Mouse (Mus musculus) CD8-positive naive resting alpha-beta T cell, adult 2 months (primary cell): Measurements from ENCODE around the gene Ccdc170.
"Not testable (repeated sequence)": the region's sequence is repeated elsewhere in the genome, so short reads cannot be mapped to it uniquely, and the experiment has no call there.

Experiments
- DNase-seq, 2 experiments: peaks; one replicate each; pipeline ENCODE4 v3.0.0; 2022; ENCODE audit warnings: low read depth in 2 of 2, low spot score in 2 of 2

Ccdc170 gene

DNA sequence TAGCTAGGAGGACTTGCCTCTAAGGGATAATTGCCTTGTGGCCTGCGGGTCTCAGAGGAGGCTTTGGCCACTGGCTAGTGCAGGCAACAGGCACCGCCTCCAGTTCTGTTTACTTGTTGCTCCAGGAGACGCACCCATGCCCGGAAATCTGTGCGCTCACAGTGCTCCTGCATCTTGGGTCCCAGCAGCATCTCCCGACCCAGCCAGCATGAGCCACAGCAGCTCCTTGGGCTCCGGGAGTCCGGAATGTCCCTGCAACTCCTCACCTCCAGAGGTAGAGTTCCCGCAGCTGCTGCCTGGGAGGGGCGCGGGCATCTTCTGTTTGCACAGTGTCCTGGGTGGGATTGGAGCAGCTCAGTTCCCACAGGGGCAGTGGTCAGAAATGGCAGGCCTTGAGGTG, at the start of gene Ccdc170:
Gene Ccdc170 (plus strand): TSS at position 148 of the 400 bp plus-strand sequence.
- no peak for DNase-seq

- DNase-seq: no peak
Observed at GRCm38 (mm10) chr10:4432996-4433755, 49.1 kb upstream of the Ccdc170 start.

DNA sequence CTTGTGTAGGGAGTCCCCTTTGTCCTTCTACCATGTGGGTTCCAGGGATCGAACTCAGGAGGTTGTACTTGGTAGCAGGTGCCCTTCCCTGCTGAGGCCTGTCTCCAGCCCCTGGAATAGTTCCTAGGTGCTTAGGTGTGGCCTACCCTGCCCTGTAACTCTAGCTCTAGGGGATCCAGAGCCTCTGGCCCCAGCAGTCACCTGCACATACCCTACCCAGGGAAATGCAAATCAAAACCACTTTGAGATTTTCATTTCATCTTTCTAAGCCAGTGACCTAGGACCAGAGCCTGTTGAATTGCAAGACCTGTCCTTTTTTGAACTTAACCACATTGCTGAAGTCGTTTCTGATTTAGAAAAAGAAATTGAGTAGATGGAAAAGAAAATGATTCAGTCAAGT, 48.4 kb upstream of the Ccdc170 start:
- not testable (repeated sequence) for DNase-seq

DNA sequence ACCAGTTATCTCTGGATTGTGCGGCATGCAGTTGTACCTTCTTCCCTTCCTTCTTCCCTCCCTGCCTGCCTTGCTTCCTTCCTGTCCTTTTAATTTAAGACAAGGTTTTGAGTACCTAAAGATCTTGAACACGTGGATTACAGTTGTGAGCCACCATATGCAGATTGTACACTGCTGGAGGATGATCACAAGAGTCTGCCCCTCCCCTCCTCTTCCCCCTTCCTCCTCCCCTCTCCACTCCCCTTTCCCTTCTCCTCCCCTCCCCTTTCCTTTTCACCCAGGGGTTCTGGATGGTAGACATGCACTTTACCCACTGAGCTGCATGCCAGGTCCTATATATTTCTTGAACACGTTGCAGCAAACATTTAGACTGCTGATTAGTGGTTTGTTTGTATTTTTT, 46.9 kb upstream of the Ccdc170 start:
- no peak for DNase-seq

- no peak for DNase-seq
Observed at GRCm38 (mm10) chr10:4456409-4456808, 25.9 kb upstream of the Ccdc170 start.

- no peak for DNase-seq
Observed at GRCm38 (mm10) chr10:4460201-4460600, 22.1 kb upstream of the Ccdc170 start.

DNA sequence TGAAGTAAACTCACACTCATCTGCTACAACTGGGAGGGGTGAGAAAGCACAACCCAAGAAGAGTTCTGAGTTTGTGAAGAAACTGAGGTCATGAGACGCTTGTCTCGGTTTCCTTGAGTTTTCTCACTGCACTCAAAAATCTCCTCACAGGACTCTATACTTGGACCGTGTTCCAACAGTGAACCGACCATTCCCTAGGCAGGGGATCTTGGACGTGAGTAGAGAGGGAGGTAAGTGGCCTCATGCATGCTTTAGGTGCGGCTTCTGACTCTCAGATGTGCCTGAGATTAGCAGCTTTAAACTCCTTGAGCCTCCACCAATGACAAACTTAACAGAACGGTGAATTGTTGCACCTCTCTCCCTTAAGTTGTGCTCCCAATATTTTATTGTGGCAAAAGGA, 16.5 kb upstream of the Ccdc170 start:
- no peak for DNase-seq

DNA sequence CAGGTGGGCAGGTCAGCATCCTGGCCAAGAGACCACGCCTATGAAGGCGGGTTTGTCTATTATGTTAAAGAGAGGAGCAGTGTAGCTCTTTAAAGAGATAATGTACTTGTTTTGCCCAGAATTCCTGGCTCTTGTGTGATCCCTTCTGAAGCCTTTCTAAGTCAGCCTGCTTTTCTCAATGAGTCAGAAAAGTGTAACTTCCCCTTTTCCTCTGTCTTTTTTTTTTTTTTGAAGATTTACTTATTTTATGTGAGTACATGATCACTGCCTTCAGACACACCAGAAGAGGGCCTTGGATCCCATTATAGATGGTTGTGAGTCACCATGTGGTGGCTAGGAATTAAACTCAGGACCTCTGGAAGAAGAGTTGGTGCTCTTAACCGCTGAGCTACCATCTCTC, 12.9 kb upstream of the Ccdc170 start:
- no peak for DNase-seq

DNA sequence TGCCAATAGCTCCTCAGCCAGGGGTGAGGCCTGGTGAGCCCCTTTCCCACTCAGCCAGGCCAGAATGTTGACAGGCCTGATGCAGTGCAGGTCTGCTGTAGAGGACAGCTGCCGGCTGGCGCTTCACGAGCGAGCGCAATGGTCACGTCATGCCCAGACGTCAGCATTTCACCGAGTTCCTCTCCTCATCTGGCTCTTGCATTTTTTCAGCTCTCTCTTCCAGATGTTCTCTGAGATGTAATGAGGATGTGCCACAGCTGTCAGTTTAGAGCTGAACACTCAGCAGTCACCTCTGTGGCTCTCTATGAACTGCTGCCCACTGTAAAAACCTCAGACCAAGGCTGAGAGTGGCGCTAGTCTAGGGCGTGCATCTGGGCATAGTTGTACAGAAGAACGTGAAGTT, 8.7 kb upstream of the Ccdc170 start:
- DNase-seq: no peak

GRCm38 (mm10) chr10:4475431-4475830, 6.9 kb upstream of the Ccdc170 start:
- no peak for DNase-seq

GRCm38 (mm10) chr10:4476604-4477003, 5.7 kb upstream of the Ccdc170 start:
- DNase-seq: no peak

GRCm38 (mm10) chr10:4480929-4481328, 1.4 kb upstream of the Ccdc170 start:
- no peak for DNase-seq

- no peak for DNase-seq
Observed at GRCm38 (mm10) chr10:4481695-4482094, 607 bp upstream of the Ccdc170 start.

DNA sequence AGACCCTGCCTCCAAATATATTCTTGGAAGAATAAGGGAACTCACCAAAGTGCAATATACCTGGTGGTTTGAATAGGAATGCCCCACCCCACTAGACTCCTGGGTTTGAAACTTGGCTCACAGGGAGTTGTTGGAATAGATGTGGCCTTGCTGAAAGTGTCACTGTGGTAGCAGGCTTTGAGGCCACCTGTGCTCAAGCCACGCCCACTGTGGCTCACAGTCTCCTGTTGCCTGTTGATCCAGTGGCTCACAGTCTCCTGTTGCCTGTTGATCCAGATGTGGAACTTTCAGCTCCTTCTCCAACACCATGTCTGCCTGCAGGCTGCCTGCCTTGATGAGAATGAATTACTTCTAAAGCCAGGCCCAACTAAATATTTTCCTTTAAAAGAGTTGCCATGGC, 1.5 kb downstream of the Ccdc170 start:
- DNase-seq: no peak

DNA sequence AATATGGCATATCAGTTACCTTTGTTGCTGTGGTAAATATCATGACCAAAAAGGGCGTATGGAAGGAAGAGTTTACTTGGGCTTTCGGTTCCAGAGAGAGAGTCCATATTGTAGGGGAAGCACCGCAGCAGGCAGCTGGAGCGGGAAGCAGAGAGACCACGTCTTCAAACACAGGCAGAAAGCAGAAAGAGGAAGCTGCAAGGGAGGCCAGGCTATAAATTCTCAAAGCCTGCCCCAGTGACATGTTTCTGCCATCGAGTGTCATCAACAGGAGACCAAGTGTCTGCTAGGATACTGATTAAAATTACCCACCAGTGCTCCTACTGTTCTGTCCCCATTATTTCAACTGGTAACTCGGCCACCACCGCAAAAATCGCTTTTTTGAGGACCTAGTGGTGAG, 2.7 kb downstream of the Ccdc170 start:
- no peak for DNase-seq

DNA sequence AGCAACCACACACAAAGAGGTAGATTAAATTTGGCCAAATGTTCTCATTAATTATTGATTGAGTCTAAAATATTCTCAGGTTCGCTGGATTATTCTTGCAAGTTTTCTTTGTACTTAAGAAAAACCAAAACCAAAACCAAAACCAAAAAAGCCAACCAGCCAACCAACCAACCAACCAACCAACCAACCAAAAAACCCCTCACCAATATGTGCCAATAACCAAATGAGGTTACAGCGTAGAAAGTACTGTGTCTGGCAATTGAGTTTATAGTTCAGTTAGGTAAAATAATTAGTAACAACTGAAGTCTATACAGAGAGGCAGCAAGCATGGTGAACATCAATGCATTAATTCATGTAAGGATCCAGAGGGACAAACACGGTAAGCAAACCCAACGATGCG, 7.6 kb downstream of the Ccdc170 start:
- no peak for DNase-seq

DNA sequence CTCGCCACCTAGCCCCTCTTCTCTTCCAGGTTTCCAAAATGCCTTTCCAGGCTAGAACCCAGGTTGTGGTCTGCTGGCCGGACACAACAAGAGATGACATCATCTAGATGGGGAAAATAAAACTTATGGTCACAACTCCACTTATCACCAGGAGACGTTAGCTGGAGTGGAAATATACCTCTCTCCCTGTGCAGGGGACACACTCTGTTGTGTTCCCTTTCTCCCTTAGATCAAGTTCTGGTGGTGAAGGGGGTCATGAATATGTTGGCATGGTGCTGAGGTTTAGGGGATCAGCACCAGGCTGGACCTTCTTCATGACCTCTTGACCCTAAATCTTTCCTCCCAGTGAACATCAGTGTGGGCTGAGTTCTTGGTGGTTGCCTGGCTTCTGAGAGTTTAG, 9.0 kb downstream of the Ccdc170 start:
- no peak for DNase-seq

DNA sequence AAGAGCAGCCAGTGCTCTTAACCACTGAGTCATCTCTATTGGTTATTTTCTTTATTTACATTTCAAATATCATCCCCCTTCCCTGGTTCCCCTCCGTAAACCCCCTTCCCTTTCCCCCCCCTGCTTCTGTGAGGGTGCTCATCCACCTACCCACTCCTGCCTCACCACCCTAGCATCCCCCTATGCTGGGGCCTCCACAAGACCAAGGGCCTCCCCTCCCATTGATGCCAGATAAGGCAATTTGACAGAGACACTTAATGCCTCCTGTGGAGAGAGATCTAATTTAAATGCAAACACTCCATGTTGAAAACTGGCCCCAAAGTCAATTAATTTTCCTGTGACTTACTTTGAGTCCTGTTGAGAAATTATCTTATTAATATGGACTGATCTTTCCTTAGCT, 9.7 kb downstream of the Ccdc170 start:
- no peak for DNase-seq

DNA sequence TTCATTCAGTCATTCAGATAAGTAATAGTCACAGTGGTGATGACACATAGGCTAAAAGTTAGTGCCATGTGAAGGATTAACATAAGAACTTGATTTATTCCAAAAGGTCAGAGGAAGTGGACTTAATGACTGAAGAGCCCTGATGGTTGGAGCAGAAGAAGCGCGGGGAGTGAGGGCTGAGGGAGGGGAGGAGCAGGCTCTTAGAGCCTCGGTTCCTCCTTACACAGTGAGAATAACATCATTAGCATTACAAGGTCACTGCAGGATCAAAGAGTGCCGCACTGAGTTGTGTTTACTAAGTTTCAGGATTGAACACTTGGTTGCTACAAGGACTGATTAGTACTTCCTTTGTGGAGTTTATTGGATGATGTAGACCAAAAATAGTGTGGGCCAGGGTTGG, 10.6 kb downstream of the Ccdc170 start:
- no peak for DNase-seq

GRCm38 (mm10) chr10:4503251-4503650, 20.9 kb downstream of the Ccdc170 start:
- DNase-seq: no peak

DNA sequence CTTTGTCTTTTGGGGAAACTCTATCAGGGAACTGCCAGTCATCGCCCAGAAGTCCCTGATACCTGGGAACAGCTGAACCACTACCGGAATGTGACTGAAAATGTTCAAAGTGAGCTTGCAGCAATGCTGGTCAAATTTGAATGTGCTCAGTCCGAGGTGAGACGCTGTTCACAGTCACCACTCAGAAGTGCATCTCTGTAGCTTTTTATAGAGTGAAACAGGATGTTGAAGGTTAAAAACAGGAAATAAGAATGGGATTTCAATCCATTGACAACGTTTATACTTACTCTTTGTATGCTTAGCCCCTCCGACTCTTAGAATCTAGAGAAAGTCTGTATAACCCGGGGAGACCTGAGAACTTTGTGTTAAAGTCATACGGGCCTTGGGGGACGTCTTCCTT, 30.4 kb downstream of the Ccdc170 start:
- no peak for DNase-seq

- no peak for DNase-seq
Observed at GRCm38 (mm10) chr10:4517614-4518013, 35.3 kb downstream of the Ccdc170 start.

GRCm38 (mm10) chr10:4519645-4520044, 37.3 kb downstream of the Ccdc170 start:
- no peak for DNase-seq
